Mouse (Mus musculus): ENCODE data around the gene Olfr616. TPM values are rescaled to one million over a fixed set of nuclear protein-coding genes. Genes with fewer than 3 reads are reported as not detected.
"Not testable (repeated sequence)": the region's sequence is repeated elsewhere in the genome, so short reads cannot be mapped to it uniquely, and the experiment has no call there.

Olfr616 gene
- total RNA-seq (2015) (not detected in 2 replicates), total RNA-seq (2017) (not detected in 2 replicates)

DNA sequence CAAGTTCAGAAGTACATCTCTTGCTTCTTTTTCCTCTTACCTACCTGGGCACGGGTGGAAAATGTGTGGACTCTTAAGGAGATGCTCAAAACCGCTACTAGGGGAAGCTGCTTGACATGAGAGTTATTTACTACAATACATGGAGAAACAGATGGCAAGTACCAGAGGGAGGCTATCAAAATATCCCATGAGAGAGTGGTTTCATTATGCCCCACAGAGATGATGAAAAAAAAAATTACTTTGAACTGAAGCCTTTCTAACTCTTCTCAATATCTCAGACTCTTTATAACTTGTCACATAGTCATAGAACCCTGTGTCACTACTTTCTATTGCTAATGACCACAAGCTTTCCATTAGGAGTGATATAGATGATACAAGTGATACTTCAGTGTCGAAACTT is at the start of gene Olfr616:
Gene Olfr616, minus strand, starts transcription at position 101 of the 400 bp plus-strand sequence.
- ATAC-seq (replicated peaks; ENCODE audit: poor library complexity), result no peak

- no peak for ATAC-seq (replicated peaks; ENCODE audit: poor library complexity)
Observed at GRCm38 (mm10) chr7:103612434-103612833, 43.5 kb upstream of the Olfr616 start, which contains the start of gene Olfr620. Gene Olfr620, minus strand, starts transcription at chr7:103612534.

- peak; percentile 50; the same call in 1 of the 2 replicates for ATAC-seq (replicated peaks; ENCODE audit: poor library complexity)
Observed at GRCm38 (mm10) chr7:103607425-103607824, 38.5 kb upstream of the Olfr616 start.

DNA sequence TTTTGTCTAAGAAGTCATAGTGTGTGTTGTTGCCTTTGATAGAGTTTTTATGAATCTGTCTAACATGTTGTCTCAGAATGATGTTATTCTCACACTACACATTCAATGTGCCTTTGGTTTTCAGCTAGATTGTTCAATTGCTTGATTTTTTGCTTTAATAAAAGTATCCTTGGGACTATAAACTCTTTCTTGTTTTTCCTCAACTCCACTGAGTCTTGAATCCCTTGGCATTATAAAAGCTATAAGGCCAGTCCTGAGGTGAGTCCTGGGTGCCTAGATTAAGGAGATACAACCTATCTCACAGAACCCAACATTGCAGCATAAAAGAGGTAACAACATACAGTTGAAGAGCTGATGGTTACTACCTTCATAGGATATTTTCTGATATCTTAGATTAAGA is 31.3 kb upstream of the Olfr616 start, which contains the start of gene Olfr619:
Gene Olfr619, plus strand, starts transcription at position 301 of the 400 bp plus-strand sequence.
- ATAC-seq (replicated peaks; ENCODE audit: poor library complexity), result no peak

DNA sequence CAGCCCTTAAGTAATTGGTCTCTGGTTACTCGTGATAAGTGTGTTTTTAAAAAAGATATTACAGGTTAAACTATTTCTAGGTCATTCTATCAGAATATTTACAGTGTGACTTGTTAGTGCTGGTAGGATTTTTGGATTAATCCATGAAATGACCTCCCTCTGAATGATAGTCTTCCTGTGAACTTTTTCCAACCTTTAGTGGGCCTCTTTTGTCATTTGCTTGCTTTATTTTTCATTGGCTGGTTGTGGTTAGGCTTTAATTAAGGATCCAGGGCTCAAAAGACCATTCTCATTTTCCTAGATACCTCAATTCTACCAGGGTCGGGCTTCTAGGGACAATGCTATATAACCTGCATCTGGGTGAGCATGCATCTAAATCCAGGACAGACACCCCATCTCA is 20.9 kb upstream of the Olfr616 start, which contains the start of gene Olfr618:
Gene Olfr618, plus strand, starts transcription at position 301 of the 400 bp plus-strand sequence.
- ATAC-seq (replicated peaks; ENCODE audit: poor library complexity), result no peak

DNA sequence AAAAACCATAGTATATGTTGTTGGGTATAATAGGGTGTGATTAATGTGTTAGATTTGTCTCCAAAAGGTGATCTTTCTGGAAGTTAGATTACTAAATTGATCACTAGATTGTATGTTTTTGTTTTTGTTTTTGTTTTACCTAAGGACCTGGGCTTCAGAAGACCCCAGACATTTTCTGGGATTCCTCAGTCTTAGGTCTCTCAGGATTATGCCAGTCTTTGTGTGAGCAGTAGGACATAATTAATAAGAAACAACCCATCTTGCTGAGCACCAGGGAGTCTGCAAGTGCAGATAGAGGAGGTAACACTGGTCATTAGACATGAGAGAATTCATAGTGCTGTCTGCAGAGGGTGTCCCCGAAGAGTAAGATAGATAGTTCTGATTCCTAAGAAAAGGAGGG is 3.8 kb upstream of the Olfr616 start, which contains the start of gene Olfr617:
Gene Olfr617, plus strand, starts transcription at position 301 of the 400 bp plus-strand sequence.
- ATAC-seq (replicated peaks; ENCODE audit: poor library complexity), result no peak

GRCm38 (mm10) chr7:103555779-103556178 is 13.2 kb downstream of the Olfr616 start, which contains the start of gene Olfr615:
Gene Olfr615, plus strand, starts transcription at chr7:103556079.
- no peak for ATAC-seq (replicated peaks; ENCODE audit: poor library complexity)

- no peak for ATAC-seq (replicated peaks; ENCODE audit: poor library complexity)
Observed at GRCm38 (mm10) chr7:103547774-103548173, 21.2 kb downstream of the Olfr616 start, which contains the start of gene Olfr613. Gene Olfr613, plus strand, starts transcription at chr7:103548074.

- not testable (repeated sequence) for ATAC-seq (replicated peaks; ENCODE audit: poor library complexity)
Observed at GRCm38 (mm10) chr7:103542617-103543016, 26.3 kb downstream of the Olfr616 start, which contains the start of gene Olfr612. Gene Olfr612, minus strand, starts transcription at chr7:103542717.

- ATAC-seq (replicated peaks; ENCODE audit: poor library complexity), result not testable (repeated sequence)
Observed at GRCm38 (mm10) chr7:103520746-103521145, 48.2 kb downstream of the Olfr616 start, which contains the start of gene Olfr611. Gene Olfr611, minus strand, starts transcription at chr7:103520846.

Other genes with a start within 250 kb of the Olfr616 start
Only the 30 nearest of the 32 such genes appear.
- gene Olfr599, start 233.2 kb downstream of the Olfr616 start, total RNA-seq (2015), result not detected in 2 replicates
- gene Olfr599, start 233.2 kb downstream of the Olfr616 start, total RNA-seq (2017), result not detected in 2 replicates
- not detected in 2 replicates for gene Olfr600, start 219.5 kb downstream of the Olfr616 start, total RNA-seq (2015)
- not detected in 2 replicates for gene Olfr600, start 219.5 kb downstream of the Olfr616 start, total RNA-seq (2017)
- gene Olfr601, start 206.5 kb downstream of the Olfr616 start, total RNA-seq (2015), result not detected in 2 replicates
- not detected in 2 replicates for gene Olfr601, start 206.5 kb downstream of the Olfr616 start, total RNA-seq (2017)
- not detected in 2 replicates for gene Olfr603, start 183.0 kb downstream of the Olfr616 start, total RNA-seq (2015)
- gene Olfr603, start 183.0 kb downstream of the Olfr616 start, total RNA-seq (2017), result not detected in 2 replicates
- gene Usp17lc, start 154.1 kb downstream of the Olfr616 start, total RNA-seq (2015), result not detected in 2 replicates
- not detected in 2 replicates for gene Usp17lc, start 154.1 kb downstream of the Olfr616 start, total RNA-seq (2017)
- gene Olfr605, start 123.7 kb downstream of the Olfr616 start, total RNA-seq (2015), result not detected in 2 replicates
- gene Olfr605, start 123.7 kb downstream of the Olfr616 start, total RNA-seq (2017), result not detected in 2 replicates
- gene Olfr606, start 120.1 kb downstream of the Olfr616 start, total RNA-seq (2015), result not detected in 2 replicates
- not detected in 2 replicates for gene Olfr606, start 120.1 kb downstream of the Olfr616 start, total RNA-seq (2017)
- not detected in 2 replicates for gene Olfr607, start 105.0 kb downstream of the Olfr616 start, total RNA-seq (2015)
- not detected in 2 replicates for gene Olfr607, start 105.0 kb downstream of the Olfr616 start, total RNA-seq (2017)
- not detected in 2 replicates for gene Olfr608, start 99.3 kb downstream of the Olfr616 start, total RNA-seq (2015)
- gene Olfr608, start 99.3 kb downstream of the Olfr616 start, total RNA-seq (2017), result not detected in 2 replicates
- gene Olfr609, start 71.1 kb downstream of the Olfr616 start, total RNA-seq (2015), result not detected in 2 replicates
- gene Olfr609, start 71.1 kb downstream of the Olfr616 start, total RNA-seq (2017), result not detected in 2 replicates
- gene Olfr610, start 57.0 kb downstream of the Olfr616 start, total RNA-seq (2015), result not detected in 2 replicates
- not detected in 2 replicates for gene Olfr610, start 57.0 kb downstream of the Olfr616 start, total RNA-seq (2017)
- not detected in 2 replicates for gene Olfr611, start 48.3 kb downstream of the Olfr616 start, total RNA-seq (2015)
- gene Olfr611, start 48.3 kb downstream of the Olfr616 start, total RNA-seq (2017), result not detected in 2 replicates
- not detected in 2 replicates for gene Olfr612, start 26.4 kb downstream of the Olfr616 start, total RNA-seq (2015)
- gene Olfr612, start 26.4 kb downstream of the Olfr616 start, total RNA-seq (2017), result not detected in 2 replicates
- gene Olfr613, start 21.1 kb downstream of the Olfr616 start, total RNA-seq (2015), result not detected in 2 replicates
- not detected in 2 replicates for gene Olfr613, start 21.1 kb downstream of the Olfr616 start, total RNA-seq (2017)
- gene Olfr615, start 13.1 kb downstream of the Olfr616 start, total RNA-seq (2015), result not detected in 2 replicates
- not detected in 2 replicates for gene Olfr615, start 13.1 kb downstream of the Olfr616 start, total RNA-seq (2017)
- not detected in 2 replicates for gene Olfr617, start 3.9 kb upstream of the Olfr616 start, total RNA-seq (2015)
- not detected in 2 replicates for gene Olfr617, start 3.9 kb upstream of the Olfr616 start, total RNA-seq (2017)
- gene Olfr618, start 21.0 kb upstream of the Olfr616 start, total RNA-seq (2015), result not detected in 2 replicates
- gene Olfr618, start 21.0 kb upstream of the Olfr616 start, total RNA-seq (2017), result not detected in 2 replicates
- not detected in 2 replicates for gene Olfr619, start 31.4 kb upstream of the Olfr616 start, total RNA-seq (2015)
- gene Olfr619, start 31.4 kb upstream of the Olfr616 start, total RNA-seq (2017), result not detected in 2 replicates
- gene Olfr620, start 43.4 kb upstream of the Olfr616 start, total RNA-seq (2015), result not detected in 2 replicates
- not detected in 2 replicates for gene Olfr620, start 43.4 kb upstream of the Olfr616 start, total RNA-seq (2017)
- gene Olfr622, start 73.6 kb upstream of the Olfr616 start, total RNA-seq (2015), result not detected in 2 replicates
- not detected in 2 replicates for gene Olfr622, start 73.6 kb upstream of the Olfr616 start, total RNA-seq (2017)
- gene Olfr623, start 94.6 kb upstream of the Olfr616 start, total RNA-seq (2015), result not detected in 2 replicates
- not detected in 2 replicates for gene Olfr623, start 94.6 kb upstream of the Olfr616 start, total RNA-seq (2017)
- gene Olfr624, start 102.0 kb upstream of the Olfr616 start, total RNA-seq (2015), result 0.02 TPM in 1 of 2 replicates, not detected in the other
- 0.12 TPM in 1 of 2 replicates, not detected in the other for gene Olfr624, start 102.0 kb upstream of the Olfr616 start, total RNA-seq (2017)
- not detected in 2 replicates for gene Olfr625-ps1, start 113.6 kb upstream of the Olfr616 start, total RNA-seq (2015)
- not detected in 2 replicates for gene Olfr625-ps1, start 113.6 kb upstream of the Olfr616 start, total RNA-seq (2017)
- not detected in 2 replicates for gene Olfr243, start 145.5 kb upstream of the Olfr616 start, total RNA-seq (2015)
- gene Olfr243, start 145.5 kb upstream of the Olfr616 start, total RNA-seq (2017), result not detected in 2 replicates
- gene Olfr628, start 161.2 kb upstream of the Olfr616 start, total RNA-seq (2015), result not detected in 2 replicates
- not detected in 2 replicates for gene Olfr628, start 161.2 kb upstream of the Olfr616 start, total RNA-seq (2017)
- gene Olfr629, start 175.8 kb upstream of the Olfr616 start, total RNA-seq (2015), result not detected in 2 replicates
- gene Olfr629, start 175.8 kb upstream of the Olfr616 start, total RNA-seq (2017), result not detected in 2 replicates
- not detected in 2 replicates for gene Olfr630, start 188.2 kb upstream of the Olfr616 start, total RNA-seq (2015)
- not detected in 2 replicates for gene Olfr630, start 188.2 kb upstream of the Olfr616 start, total RNA-seq (2017)
- gene Olfr69, start 202.5 kb upstream of the Olfr616 start, total RNA-seq (2015), result not detected in 2 replicates
- not detected in 2 replicates for gene Olfr69, start 202.5 kb upstream of the Olfr616 start, total RNA-seq (2017)
- gene Olfr68, start 210.6 kb upstream of the Olfr616 start, total RNA-seq (2015), result not detected in 2 replicates
- gene Olfr68, start 210.6 kb upstream of the Olfr616 start, total RNA-seq (2017), result not detected in 2 replicates
- gene Olfr67, start 222.7 kb upstream of the Olfr616 start, total RNA-seq (2015), result not detected in 2 replicates
- gene Olfr67, start 222.7 kb upstream of the Olfr616 start, total RNA-seq (2017), result not detected in 2 replicates